Mouse (Mus musculus) limb, embryonic 10.5 days (tissue): ENCODE data around the gene Csf1. TPM values are rescaled to one million over a fixed set of nuclear protein-coding genes. Genes with fewer than 3 reads are reported as not detected.

Experiments used
- polyA plus RNA-seq: library from polyadenylated mRNA; unstranded; fragments of >200 nt; fragmentation: Nextera tagmentation; extraction: Ambion mirVana; gene quantifications from 2 replicates; pipeline ENCODE4 v1.2.1, GENCODE M21; 2016

Gene Csf1
- polyA plus RNA-seq, 1 experiment from 2014 or later: 4.6 TPM

Other genes with a start within 250 kb of the Csf1 start
- 6.0 and 6.3 TPM in 2 replicates for gene Slc6a17, start 242.5 kb downstream of the Csf1 start, polyA plus RNA-seq
- 0.76 and 0.98 TPM in 2 replicates for gene Ubl4b, start 205.4 kb downstream of the Csf1 start, polyA plus RNA-seq
- gene Alx3, start 165.4 kb downstream of the Csf1 start, polyA plus RNA-seq: 31.1 and 37.4 TPM in 2 replicates
- not detected in 2 replicates for gene Gm10961, start 129.1 kb downstream of the Csf1 start, polyA plus RNA-seq
- gene Strip1, start 128.8 kb downstream of the Csf1 start, polyA plus RNA-seq: 66.4 and 78.1 TPM in 2 replicates
- 83.4 and 98.2 TPM in 2 replicates for gene Ahcyl1, start 63.9 kb downstream of the Csf1 start, polyA plus RNA-seq
- gene Eps8l3, start 116.8 kb upstream of the Csf1 start, polyA plus RNA-seq: not detected in 2 replicates
- gene Gstm5, start 135.4 kb upstream of the Csf1 start, polyA plus RNA-seq: 198 and 203 TPM in 2 replicates
- gene Gstm7, start 171.3 kb upstream of the Csf1 start, polyA plus RNA-seq: 12.2 and 26.0 TPM in 2 replicates
- 1.8 and 3.6 TPM in 2 replicates for gene Gstm6, start 183.3 kb upstream of the Csf1 start, polyA plus RNA-seq
- not detected in 2 replicates for gene Gstm3, start 208.8 kb upstream of the Csf1 start, polyA plus RNA-seq
- gene Gstm2, start 226.0 kb upstream of the Csf1 start, polyA plus RNA-seq: 19.1 and 26.1 TPM in 2 replicates